Mouse (Mus musculus): ENCODE measurements at regions not wholly inside any gene's neighbourhood (a gene's known extent, or its start where the extent isn't known, plus 50 kb on each side); places are given as distances from the start of the nearest gene placed in this dataset.

- H3K27me3 ChIP-seq (ENCODE audit: control insufficient read depth, insufficient read depth, low read length), result no peaks in the 10 kb centered on the region
- no peaks in the 10 kb centered on the region for H3K36me3 ChIP-seq (ENCODE audit: control insufficient read depth, insufficient read depth, low read length)
- H3K9me3 ChIP-seq (ENCODE audit: control insufficient read depth, low read length), result no peaks in the 10 kb centered on the region
- WGBS, result 83% methylated on average over 4 of the region's 4 CpGs
- no peak overlapping the region for H3K9ac ChIP-seq (replicated peaks; ENCODE audit: low read length)
- no peak for DNase-seq
- no peaks in the 10 kb centered on the region for H3K4me1 ChIP-seq (ENCODE audit: control insufficient read depth, insufficient read depth, low read length)
- H3K4me3 ChIP-seq (replicated peaks; ENCODE audit: low read depth, low read length), result no peak overlapping the region
- no peak overlapping the region for H3K27ac ChIP-seq (replicated peaks; ENCODE audit: low read depth, low read length)
- no peak for ATAC-seq (ENCODE audit: low FRiP score, low TSS enrichment)
- no peak overlapping the region for H3K4me2 ChIP-seq (ENCODE audit: low read length)
Observed at GRCm38 (mm10) chr3:144050341-144050740, 154.7 kb downstream of the Lmo4 start.

GRCm38 (mm10) chr3:144049270-144049669, 155.8 kb downstream of the Lmo4 start:
- 62% methylated on average over 4 of the region's 4 CpGs for WGBS
- Histone ChIP-seq H3K36me3 (ENCODE audit: control insufficient read depth, insufficient read depth, low read length) (no peaks in the 10 kb centered on the region), H3K4me1 (ENCODE audit: control insufficient read depth, insufficient read depth, low read length) (no peaks in the 10 kb centered on the region), H3K4me2 (ENCODE audit: low read length) (no peak overlapping the region), H3K27ac (replicated peaks; ENCODE audit: low read depth, low read length) (no peak overlapping the region), H3K9me3 (ENCODE audit: control insufficient read depth, low read length) (no peaks in the 10 kb centered on the region), H3K27me3 (ENCODE audit: control insufficient read depth, insufficient read depth, low read length) (no peaks in the 10 kb centered on the region), H3K4me3 (replicated peaks; ENCODE audit: low read depth, low read length) (no peak overlapping the region), H3K9ac (replicated peaks; ENCODE audit: low read length) (no peak overlapping the region)
- ATAC-seq (ENCODE audit: low FRiP score, low TSS enrichment), result no peak
- DNase-seq, result no peak

- no peak overlapping the region for H3K4me2 ChIP-seq (ENCODE audit: low read length)
- ATAC-seq (ENCODE audit: low FRiP score, low TSS enrichment), result no peak
- no peak for DNase-seq
- 62% methylated on average over 2 of the region's 2 CpGs for WGBS
- H3K27ac ChIP-seq (replicated peaks; ENCODE audit: low read depth, low read length), result no peak overlapping the region
- no peaks in the 10 kb centered on the region for H3K4me1 ChIP-seq (ENCODE audit: control insufficient read depth, insufficient read depth, low read length)
- H3K9ac ChIP-seq (replicated peaks; ENCODE audit: low read length), result no peak overlapping the region
- no peaks in the 10 kb centered on the region for H3K36me3 ChIP-seq (ENCODE audit: control insufficient read depth, insufficient read depth, low read length)
- H3K4me3 ChIP-seq (replicated peaks; ENCODE audit: low read depth, low read length), result no peak overlapping the region
- H3K9me3 ChIP-seq (ENCODE audit: control insufficient read depth, low read length), result no peaks in the 10 kb centered on the region
- H3K27me3 ChIP-seq (ENCODE audit: control insufficient read depth, insufficient read depth, low read length), result no peaks in the 10 kb centered on the region
Observed at GRCm38 (mm10) chr3:144044366-144044765, 160.7 kb downstream of the Lmo4 start.

GRCm38 (mm10) chr3:144041788-144042187, 163.2 kb downstream of the Lmo4 start:
- no peak overlapping the region for H3K4me2 ChIP-seq (ENCODE audit: low read length)
- 94% methylated on average over 5 of the region's 5 CpGs for WGBS
- H3K27ac ChIP-seq (replicated peaks; ENCODE audit: low read depth, low read length), result no peak overlapping the region
- no peaks in the 10 kb centered on the region for H3K27me3 ChIP-seq (ENCODE audit: control insufficient read depth, insufficient read depth, low read length)
- DNase-seq (no peak), ATAC-seq (ENCODE audit: low FRiP score, low TSS enrichment) (no peak)
- H3K4me1 ChIP-seq (ENCODE audit: control insufficient read depth, insufficient read depth, low read length), result no peaks in the 10 kb centered on the region
- no peaks in the 10 kb centered on the region for H3K36me3 ChIP-seq (ENCODE audit: control insufficient read depth, insufficient read depth, low read length)
- H3K9ac ChIP-seq (replicated peaks; ENCODE audit: low read length), result no peak overlapping the region
- no peak overlapping the region for H3K4me3 ChIP-seq (replicated peaks; ENCODE audit: low read depth, low read length)
- no peaks in the 10 kb centered on the region for H3K9me3 ChIP-seq (ENCODE audit: control insufficient read depth, low read length)

- DNase-seq, result no peak
- no peaks in the 10 kb centered on the region for H3K4me1 ChIP-seq (ENCODE audit: control insufficient read depth, insufficient read depth, low read length)
Observed at GRCm38 (mm10) chr3:144039498-144039897, 165.5 kb downstream of the Lmo4 start.

GRCm38 (mm10) chr3:144029611-144030010, 175.4 kb downstream of the Lmo4 start:
- DNase-seq, result no peak
- WGBS, result 96% methylated on average over 1 of the region's 1 CpGs

More at GRCm38 (mm10) chr3:144039498-144039897, 165.5 kb downstream of the Lmo4 start:
- H3K36me3 ChIP-seq (ENCODE audit: control insufficient read depth, insufficient read depth, low read length), result no peaks in the 10 kb centered on the region
- H3K9ac ChIP-seq (replicated peaks; ENCODE audit: low read length), result no peak overlapping the region
- H3K4me3 ChIP-seq (replicated peaks; ENCODE audit: low read depth, low read length), result no peak overlapping the region
- ATAC-seq (ENCODE audit: low FRiP score, low TSS enrichment), result no peak
- H3K9me3 ChIP-seq (ENCODE audit: control insufficient read depth, low read length), result no peaks in the 10 kb centered on the region
- H3K27me3 ChIP-seq (ENCODE audit: control insufficient read depth, insufficient read depth, low read length), result no peaks in the 10 kb centered on the region
- WGBS, result 92% methylated on average over 3 of the region's 3 CpGs
- H3K27ac ChIP-seq (replicated peaks; ENCODE audit: low read depth, low read length), result no peak overlapping the region
- H3K4me2 ChIP-seq (ENCODE audit: low read length), result no peak overlapping the region

GRCm38 (mm10) chr3:144029121-144029520, 175.9 kb downstream of the Lmo4 start:
- Histone ChIP-seq H3K4me1 (ENCODE audit: control insufficient read depth, insufficient read depth, low read length) (no peaks in the 10 kb centered on the region), H3K36me3 (ENCODE audit: control insufficient read depth, insufficient read depth, low read length) (no peaks in the 10 kb centered on the region), H3K27me3 (ENCODE audit: control insufficient read depth, insufficient read depth, low read length) (no peaks in the 10 kb centered on the region), H3K27ac (replicated peaks; ENCODE audit: low read depth, low read length) (no peak overlapping the region), H3K4me3 (replicated peaks; ENCODE audit: low read depth, low read length) (no peak overlapping the region), H3K9ac (replicated peaks; ENCODE audit: low read length) (no peak overlapping the region), H3K4me2 (ENCODE audit: low read length) (no peak overlapping the region), H3K9me3 (ENCODE audit: control insufficient read depth, low read length) (no peaks in the 10 kb centered on the region)
- no peak for DNase-seq
- 80% methylated on average over 3 of the region's 3 CpGs for WGBS
- no peak for ATAC-seq (ENCODE audit: low FRiP score, low TSS enrichment)

More at GRCm38 (mm10) chr3:144029611-144030010, 175.4 kb downstream of the Lmo4 start:
- H3K27me3 ChIP-seq (ENCODE audit: control insufficient read depth, insufficient read depth, low read length), result no peaks in the 10 kb centered on the region
- ATAC-seq (ENCODE audit: low FRiP score, low TSS enrichment), result no peak
- H3K27ac ChIP-seq (replicated peaks; ENCODE audit: low read depth, low read length), result no peak overlapping the region
- H3K4me2 ChIP-seq (ENCODE audit: low read length), result no peak overlapping the region
- H3K4me3 ChIP-seq (replicated peaks; ENCODE audit: low read depth, low read length), result no peak overlapping the region
- H3K36me3 ChIP-seq (ENCODE audit: control insufficient read depth, insufficient read depth, low read length), result no peaks in the 10 kb centered on the region
- H3K4me1 ChIP-seq (ENCODE audit: control insufficient read depth, insufficient read depth, low read length), result no peaks in the 10 kb centered on the region
- H3K9ac ChIP-seq (replicated peaks; ENCODE audit: low read length), result no peak overlapping the region
- H3K9me3 ChIP-seq (ENCODE audit: control insufficient read depth, low read length), result no peaks in the 10 kb centered on the region

- ATAC-seq (ENCODE audit: low FRiP score, low TSS enrichment) (no peak), DNase-seq (no peak)
- Histone ChIP-seq H3K4me1 (ENCODE audit: control insufficient read depth, insufficient read depth, low read length) (no peaks in the 10 kb centered on the region), H3K9ac (replicated peaks; ENCODE audit: low read length) (no peak overlapping the region), H3K27me3 (ENCODE audit: control insufficient read depth, insufficient read depth, low read length) (no peaks in the 10 kb centered on the region), H3K27ac (replicated peaks; ENCODE audit: low read depth, low read length) (no peak overlapping the region), H3K36me3 (ENCODE audit: control insufficient read depth, insufficient read depth, low read length) (no peaks in the 10 kb centered on the region), H3K4me3 (replicated peaks; ENCODE audit: low read depth, low read length) (no peak overlapping the region), H3K9me3 (ENCODE audit: control insufficient read depth, low read length) (no peaks in the 10 kb centered on the region), H3K4me2 (ENCODE audit: low read length) (no peak overlapping the region)
- 92% methylated on average over 6 of the region's 6 CpGs for WGBS
Observed at GRCm38 (mm10) chr3:144027134-144027980, 177.7 kb downstream of the Lmo4 start.

- H3K9ac ChIP-seq (replicated peaks; ENCODE audit: low read length), result no peak overlapping the region
- H3K27me3 ChIP-seq (ENCODE audit: control insufficient read depth, insufficient read depth, low read length), result no peaks in the 10 kb centered on the region
- H3K36me3 ChIP-seq (ENCODE audit: control insufficient read depth, insufficient read depth, low read length), result no peaks in the 10 kb centered on the region
- no peaks in the 10 kb centered on the region for H3K4me1 ChIP-seq (ENCODE audit: control insufficient read depth, insufficient read depth, low read length)
- H3K4me2 ChIP-seq (ENCODE audit: low read length), result no peak overlapping the region
- DNase-seq (no peak), ATAC-seq (ENCODE audit: low FRiP score, low TSS enrichment) (no peak)
- H3K27ac ChIP-seq (replicated peaks; ENCODE audit: low read depth, low read length), result no peak overlapping the region
- no peaks in the 10 kb centered on the region for H3K9me3 ChIP-seq (ENCODE audit: control insufficient read depth, low read length)
- WGBS, result 80% methylated on average over 14 of the region's 14 CpGs
- H3K4me3 ChIP-seq (replicated peaks; ENCODE audit: low read depth, low read length), result no peak overlapping the region
Observed at GRCm38 (mm10) chr3:144025451-144026125, 179.4 kb downstream of the Lmo4 start.

Data from midbrain, embryonic 14.5 days (tissue).